Mouse (Mus musculus) gastrocnemius, adult 18-20 months (tissue): ENCODE measurements around the gene Cldn20. TPM values are rescaled to one million over a fixed set of nuclear protein-coding genes. Genes with fewer than 3 reads are reported as not detected.

Source experiments
- DNase-seq: peaks from one replicate; pipeline ENCODE4 v3.0.0; 2021; ENCODE audit warnings: low spot score
- total RNA-seq, 2 experiments: library from RNA; stranded (reverse); gene quantifications; 2 replicates each; pipeline ENCODE4 v1.2.3; 2021

The Cldn20 gene
- total RNA-seq, 2 experiments from 2014 or later, result not detected

DNA sequence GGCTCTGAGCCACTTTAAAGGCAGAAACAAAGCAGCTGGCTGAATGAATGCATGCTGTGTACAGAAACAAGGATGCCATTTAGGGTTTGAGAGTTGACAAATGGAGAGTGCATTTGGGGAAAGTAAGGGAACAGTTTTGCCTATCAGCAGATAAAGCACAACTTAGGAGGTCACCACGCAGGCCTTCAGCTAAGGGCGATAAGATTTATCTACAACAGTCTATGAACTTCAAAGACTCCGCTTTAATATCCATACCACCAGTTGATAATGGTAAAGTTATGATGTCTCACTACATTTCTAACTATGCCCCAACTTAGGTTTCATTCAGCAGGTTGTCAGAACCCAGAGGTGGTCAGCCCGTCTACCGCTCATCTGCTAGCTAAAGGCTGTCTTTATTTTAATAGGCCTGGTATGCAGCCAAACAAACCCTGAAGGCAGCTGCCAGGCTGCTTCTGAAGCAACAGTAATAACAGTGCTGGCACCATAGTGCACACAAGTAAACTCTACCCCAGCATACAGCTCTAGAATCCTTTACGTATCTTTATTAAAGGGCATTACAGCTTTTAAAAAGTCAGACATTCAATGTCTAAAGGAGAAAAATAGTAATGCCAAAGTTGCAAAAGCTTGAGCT lies 4.4 kb upstream of the Cldn20 start:
- no peak for DNase-seq

DNA sequence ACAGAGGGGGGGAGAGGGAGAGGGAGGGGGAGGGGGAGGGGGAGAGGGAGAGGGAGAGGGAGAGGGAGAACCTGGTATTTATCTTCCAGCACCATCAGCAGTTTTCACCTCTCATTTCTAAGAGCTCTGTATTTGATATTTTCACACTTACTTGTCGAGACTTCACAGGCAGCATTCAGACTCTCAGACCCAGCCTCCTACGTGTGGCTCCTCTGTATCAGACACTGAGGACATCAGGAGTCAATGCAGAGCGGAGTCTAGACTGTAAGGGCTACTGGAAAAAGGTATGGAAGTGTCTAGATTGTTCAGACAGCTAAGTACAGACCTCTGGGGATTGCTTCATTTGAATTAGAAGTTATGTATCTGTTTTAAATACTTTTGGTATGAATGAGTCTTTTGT lies 2.8 kb upstream of the Cldn20 start:
- DNase-seq, result no peak

DNA sequence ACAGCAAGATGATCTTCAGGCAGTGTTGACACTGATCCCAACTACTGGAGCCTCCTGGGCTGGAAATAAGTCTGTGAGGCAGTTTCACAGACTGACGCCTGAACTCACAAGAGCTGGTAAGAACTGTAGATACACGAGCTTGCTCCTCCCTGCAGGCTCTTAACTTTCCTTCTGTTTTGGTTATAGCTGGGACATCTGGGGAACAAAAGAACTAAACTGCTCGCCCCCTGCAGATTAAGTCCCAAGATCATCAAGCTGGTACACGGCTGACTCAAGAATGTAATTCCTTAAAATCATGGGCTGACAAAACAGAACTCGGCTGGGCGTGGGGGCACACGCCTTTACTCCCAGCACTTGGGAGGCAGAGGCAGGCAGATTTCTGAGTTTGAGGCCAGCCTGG lies 1.8 kb upstream of the Cldn20 start:
- no peak for DNase-seq

DNA sequence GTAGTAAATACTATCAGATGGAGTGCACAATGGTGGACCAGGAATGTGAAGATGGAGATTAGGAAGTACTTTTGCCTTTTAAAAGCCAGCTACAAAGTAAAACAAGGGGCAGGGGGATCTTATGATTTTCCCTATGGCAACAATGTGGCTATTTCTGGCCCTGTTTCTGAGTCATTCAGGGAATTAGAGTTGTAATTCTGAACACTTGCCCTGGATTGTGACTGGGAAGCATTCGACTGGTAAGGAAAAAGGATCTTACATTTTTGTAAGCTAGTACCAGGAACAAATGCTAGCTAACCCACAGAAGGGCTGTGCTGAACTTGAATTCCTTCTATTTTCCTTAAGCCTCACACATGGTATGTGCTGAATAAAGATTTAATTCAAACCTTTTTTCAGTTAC lies 713 bp upstream of the Cldn20 start:
- no peak for DNase-seq

DNA sequence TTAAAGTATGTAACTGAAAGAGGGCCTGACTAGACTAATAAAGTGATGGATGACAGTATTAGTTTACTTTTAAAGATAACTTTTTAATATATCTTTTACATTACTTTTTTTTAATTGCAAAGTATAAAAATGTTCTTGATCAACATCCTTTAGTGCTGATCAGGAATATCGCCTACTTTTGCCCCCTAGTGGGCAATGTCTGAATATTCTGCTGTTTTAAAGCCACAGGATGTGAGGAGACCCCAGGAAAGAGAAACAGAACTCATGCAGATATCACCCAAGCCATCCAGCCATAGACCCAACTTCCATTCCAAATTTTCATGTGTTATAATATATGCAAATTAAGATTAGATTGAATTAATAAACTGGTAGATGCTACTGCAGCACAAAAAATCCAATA lies 1.1 kb downstream of the Cldn20 start:
- DNase-seq, result no peak

DNA sequence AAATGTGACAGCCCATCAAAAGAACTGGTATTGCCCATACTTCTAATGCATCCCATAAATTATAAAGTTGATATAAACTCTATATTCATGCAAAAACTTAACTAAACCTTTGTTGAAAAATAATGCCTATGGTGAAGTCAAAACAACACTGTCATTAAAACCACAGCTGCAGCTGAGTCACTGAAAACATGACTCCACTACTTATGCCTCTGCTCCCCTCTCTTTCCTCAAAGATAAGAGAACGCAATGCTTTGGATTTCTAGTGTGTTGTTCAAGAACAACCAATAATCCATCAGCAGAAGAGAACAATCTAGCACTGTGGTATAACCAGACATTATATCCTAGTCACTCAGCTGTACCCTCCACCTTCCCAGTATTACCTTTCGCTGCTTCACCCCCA lies 8.0 kb downstream of the Cldn20 start:
- DNase-seq, result no peak

DNA sequence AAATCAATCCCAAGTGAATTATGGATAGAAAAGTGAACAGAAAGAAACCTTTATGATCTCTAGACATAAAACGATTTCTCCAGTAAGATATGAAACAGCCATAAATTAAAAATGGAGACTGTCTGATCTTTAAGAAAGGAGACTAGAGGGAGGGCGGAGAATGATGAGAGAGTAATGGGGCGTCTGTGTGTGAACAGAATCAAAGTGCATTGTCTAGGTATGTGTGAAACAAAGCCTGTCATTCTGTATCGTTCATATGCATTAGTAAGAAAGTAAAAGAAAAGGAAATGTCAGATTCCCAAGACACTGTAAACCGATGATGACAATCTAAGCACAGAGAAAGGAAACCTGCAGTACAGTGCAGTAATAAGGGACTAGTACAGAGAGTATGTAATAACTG lies 8.7 kb downstream of the Cldn20 start:
- DNase-seq, result no peak

DNA sequence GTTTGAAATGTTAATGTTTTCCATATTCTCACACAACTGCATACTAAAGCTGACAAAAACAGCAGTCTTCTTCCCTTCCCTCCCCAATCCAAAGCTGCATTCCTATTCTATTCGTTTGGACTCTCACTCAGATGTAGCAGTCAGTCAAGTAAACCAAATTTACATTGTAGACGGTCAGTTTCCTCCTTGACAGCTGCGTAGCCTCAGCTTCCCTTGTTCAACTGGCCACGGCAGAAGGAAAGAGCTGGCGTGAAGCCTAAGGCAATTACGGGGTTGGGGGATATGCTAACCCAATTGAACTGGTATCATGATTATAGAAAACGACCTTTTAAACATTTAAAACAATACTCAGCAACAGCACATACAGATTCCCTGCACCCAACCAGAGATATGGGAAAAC lies 15.4 kb downstream of the Cldn20 start:
- DNase-seq, result no peak

DNA sequence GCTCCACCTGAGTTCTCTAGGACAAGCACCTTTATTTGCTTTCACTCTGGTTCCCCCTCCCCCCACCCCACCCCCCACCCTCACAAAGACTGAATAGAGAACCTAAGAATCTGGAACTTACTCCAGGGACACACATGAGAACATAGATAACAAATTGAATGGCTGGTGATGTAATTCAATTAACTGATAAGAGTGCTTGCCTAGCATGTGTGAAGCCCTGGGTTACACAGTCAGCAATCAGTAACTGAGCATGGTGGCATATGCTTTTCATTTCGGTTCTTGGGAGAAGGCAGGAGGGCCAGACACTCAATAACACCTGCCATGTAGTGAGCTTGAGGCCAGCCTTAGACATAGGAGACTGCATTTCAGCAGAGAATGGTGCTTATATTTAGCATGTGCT lies 23.9 kb downstream of the Cldn20 start:
- no peak for DNase-seq

DNA sequence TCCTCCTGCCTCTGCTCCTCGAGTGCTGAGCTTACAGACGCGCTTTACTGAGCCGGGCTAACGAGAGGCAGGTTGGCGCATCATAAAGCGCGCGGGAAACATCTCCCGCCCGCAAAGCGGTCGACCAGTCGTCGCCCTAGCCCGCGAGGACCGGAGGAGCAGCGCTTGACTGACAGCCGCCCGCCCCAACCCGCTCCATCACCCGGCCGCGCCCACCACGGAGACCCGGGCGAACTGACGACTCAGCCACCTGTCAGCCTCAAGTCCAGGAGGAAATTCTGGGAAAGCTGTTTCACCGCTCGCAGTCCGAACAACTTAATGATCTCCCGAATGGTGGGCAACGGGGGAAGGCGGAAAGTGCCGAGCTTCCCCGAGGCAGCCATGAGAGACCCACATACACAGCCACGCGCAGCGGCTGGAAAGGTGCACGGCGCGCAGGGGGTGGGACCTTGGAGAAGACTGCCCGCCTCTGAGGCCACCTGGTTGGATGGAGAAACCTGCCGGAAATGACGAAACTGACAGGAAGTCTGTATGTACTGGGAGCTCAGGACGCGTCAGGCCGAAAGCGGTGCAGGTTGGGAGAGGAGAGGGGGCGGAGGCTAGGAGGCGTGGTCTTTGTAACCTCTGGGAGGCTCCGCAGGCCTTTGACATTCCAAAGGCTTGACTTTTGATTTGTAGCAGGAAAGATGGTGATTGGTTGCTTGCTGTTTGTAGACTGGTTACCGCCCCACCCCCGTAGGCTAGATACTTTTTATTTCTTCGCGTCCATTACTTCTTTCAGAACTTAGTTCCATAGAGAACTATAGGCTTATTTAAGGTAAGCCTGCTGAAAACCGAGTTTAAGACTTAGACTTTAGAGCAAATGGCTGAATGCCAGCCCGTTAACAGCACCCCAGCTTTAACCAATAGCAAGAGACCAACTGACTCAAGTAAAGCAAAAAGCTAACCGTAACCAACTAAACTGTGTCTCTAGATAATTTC lies 25.3 kb downstream of the Cldn20 start, which contains the start of gene Tfb1m:
Tfb1m (minus strand) TSS at position 451 of the 981 bp plus-strand sequence.
- DNase-seq, result peak; percentile 99

DNA sequence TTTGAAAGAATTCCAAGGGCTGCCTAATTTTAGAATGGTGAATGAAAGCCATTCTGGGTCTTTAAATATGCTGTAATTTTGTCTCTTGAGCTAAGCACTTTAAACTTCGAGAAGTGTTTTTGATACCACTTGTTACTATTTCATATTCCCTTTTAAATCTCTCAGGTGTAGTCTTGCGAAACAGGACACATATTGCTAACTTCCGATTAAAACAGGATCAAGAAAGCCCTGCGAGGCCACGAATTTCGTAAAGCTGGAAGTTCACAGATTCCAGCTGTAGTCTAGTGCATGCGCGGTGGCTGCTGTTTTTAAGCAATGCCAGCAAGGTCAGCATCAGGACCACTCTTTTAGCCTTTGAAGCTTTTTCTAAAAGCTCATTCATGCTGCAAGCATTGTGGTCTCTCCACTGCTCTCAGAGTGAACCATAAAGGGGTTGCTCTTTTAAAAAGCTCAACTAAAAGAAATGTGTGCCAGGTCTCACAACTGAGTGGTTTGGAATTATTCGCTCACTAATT lies 26.1 kb downstream of the Cldn20 start:
- no peak for DNase-seq

DNA sequence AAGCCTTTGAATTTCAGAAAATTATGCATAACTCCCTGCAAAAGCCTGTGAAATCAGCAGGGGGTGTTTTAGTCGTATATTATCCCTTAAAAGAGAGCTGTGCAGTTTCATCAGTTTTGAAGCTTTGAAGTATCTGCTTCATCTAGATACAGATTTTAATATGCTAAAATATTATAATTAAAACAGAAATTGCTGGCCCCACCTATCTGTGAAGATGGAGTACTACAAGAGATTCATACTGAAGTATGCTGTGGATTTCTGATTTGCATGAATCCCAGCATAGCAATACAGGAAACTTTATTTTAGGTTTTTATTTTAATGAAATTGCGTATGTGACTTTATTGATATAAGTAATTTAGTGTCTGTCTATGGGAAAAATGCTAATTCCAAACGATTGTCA lies 28.2 kb downstream of the Cldn20 start:
- no peak for DNase-seq

DNA sequence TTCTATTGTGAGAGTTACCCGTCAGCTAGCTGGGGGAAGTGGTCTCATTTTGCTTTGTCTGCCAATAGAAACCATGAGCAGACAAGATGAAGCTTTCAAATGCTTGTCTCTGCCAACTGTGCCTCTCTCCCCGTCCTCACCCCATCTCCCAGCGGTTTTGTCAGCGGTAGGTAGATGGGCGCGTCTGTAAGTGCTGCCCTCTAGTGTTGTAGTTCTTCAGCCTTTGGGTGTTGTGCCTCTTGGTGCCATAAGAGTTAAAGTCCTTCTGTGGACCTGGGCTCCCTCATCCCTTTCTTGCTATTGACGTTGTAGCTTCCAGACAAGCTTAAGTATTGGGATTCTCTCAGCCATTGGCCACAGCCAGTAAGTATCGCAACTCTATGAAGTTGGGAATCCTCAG lies 30.1 kb downstream of the Cldn20 start:
- DNase-seq, result no peak

DNA sequence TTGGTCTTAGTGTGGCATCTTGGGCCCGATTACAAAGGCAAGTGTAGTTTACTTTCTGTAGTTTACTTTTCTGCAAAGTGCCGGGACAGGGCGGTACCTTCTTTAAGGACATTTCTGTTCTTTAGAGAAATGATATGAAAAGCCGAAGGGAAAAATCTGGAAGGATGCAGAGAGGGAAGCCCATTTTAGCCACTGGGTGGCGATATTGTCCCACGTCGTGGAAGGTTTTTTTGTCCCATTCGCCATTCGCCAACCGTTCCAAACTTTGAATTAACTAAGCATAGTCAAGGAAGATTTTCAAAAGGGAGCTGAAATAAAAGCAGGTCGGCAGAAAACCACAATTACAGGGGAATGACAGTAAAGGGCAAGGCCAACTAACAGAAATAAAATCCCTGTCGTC lies 38.5 kb downstream of the Cldn20 start:
- DNase-seq, result peak; percentile 67

Other genes starting within 250 kb of the Cldn20 start
- gene Tiam2, start 206.0 kb upstream of the Cldn20 start, total RNA-seq, result 1 to 10 TPM; 2.2 to 7.2 TPM
- 10 to 100 TPM in 1 of 2 experiments, 1 to 10 TPM in 1; 9.7 to 10.2 TPM for gene Tfb1m, start 25.2 kb downstream of the Cldn20 start, total RNA-seq
- gene Nox3, start 163.7 kb downstream of the Cldn20 start, total RNA-seq, result not detected